Mouse (Mus musculus): ENCODE data around the gene Nemf. TPM values are rescaled to one million over a fixed set of nuclear protein-coding genes. Genes with fewer than 3 reads are reported as not detected.
"Not testable (repeated sequence)": the region's sequence is repeated elsewhere in the genome, so short reads cannot be mapped to it uniquely, and the experiment has no call there.

The Nemf gene
- polyA plus RNA-seq, 1 experiment from 2014 or later = 41.9 TPM

DNA sequence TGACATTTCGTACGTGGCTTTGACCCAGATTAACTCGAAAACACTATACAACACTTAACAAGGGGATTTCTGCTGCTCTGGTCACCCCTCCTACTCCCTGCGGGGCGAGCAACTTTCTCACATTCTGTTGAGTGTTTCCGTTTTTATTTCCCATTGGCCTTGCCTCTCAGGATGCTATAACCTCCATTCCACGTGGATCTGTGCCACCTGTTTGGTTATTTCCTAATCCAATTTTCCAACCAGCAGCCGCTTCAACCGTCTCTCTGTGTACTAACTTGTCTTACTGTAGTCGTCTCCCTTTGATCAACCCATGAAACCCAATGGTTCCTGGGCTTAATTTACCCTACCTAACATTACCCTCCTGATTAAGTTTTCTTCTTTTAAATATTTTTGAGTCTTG lies 36.1 kb upstream of the Nemf start:
- H3K27ac ChIP-seq (ENCODE audit: low read depth, low read length) = no peak overlapping the region
- H3K4me1 ChIP-seq (replicated peaks; ENCODE audit: control insufficient read depth, insufficient read depth, low read length) = no peaks in the 10 kb centered on the region
- no peak overlapping the region for H3K4me3 ChIP-seq (ENCODE audit: low read depth, low read length)
- H3K36me3 ChIP-seq (ENCODE audit: control insufficient read depth, insufficient read depth) = no peaks in the 10 kb centered on the region
- no peak for ATAC-seq
- no peak overlapping the region for H3K4me2 ChIP-seq (replicated peaks; ENCODE audit: low read depth)
- no peaks in the 10 kb centered on the region for H3K27me3 ChIP-seq (replicated peaks; ENCODE audit: control insufficient read depth, insufficient read depth, low read length)
- no peaks in the 10 kb centered on the region for H3K9me3 ChIP-seq (ENCODE audit: control insufficient read depth)
- WGBS = 77% methylated on average over 10 of the region's 10 CpGs
- no peak overlapping the region for H3K9ac ChIP-seq (ENCODE audit: low read depth, low read length)
- TF ChIP-seq CTCF (IDR thresholded peaks at IDR 0.05; ENCODE audit: low read depth) = no peak

DNA sequence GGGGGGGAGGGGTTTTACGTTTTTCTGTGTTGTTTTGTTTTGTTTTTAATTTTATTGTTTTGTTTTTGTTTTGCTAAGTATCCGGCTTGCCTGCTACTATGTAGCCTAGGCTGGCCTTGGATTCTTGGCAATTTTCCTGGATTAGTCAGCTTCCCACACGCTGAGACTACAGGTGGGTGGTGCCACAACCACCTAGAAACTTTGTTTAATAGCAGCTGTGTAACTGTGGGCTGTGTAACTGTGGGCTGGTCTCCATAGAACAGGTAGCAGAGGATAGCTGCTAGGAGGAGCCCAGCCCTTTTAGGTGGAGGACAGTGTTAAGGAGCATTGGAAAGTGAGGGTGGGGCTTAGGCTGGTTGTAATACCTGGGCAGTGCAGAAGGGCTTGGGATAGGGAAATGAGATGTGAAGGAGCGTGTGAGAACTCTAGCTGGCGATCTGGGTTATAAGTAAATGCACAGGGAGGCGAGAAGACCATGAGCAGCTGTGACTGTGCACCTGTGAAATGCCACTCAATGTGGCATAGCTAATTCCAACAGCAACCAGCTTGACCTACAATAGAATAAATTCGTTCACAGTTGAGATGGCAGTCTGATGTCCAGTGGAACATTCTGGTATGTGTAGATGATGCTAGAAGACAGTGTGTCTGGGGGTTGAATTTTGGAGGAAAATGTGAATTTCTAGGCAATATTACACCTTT lies 33.2 kb upstream of the Nemf start:
- no peaks in the 10 kb centered on the region for H3K27me3 ChIP-seq (replicated peaks; ENCODE audit: control insufficient read depth, insufficient read depth, low read length)
- H3K27ac ChIP-seq (ENCODE audit: low read depth, low read length) = no peak overlapping the region
- no peak overlapping the region for H3K4me3 ChIP-seq (ENCODE audit: low read depth, low read length)
- H3K9ac ChIP-seq (ENCODE audit: low read depth, low read length) = no peak overlapping the region
- H3K36me3 ChIP-seq (ENCODE audit: control insufficient read depth, insufficient read depth) = no peaks in the 10 kb centered on the region
- no peak for ATAC-seq
- TF ChIP-seq CTCF (IDR thresholded peaks at IDR 0.05; ENCODE audit: low read depth) = no peak
- WGBS = 71% methylated on average over 7 of the region's 7 CpGs
- no peaks in the 10 kb centered on the region for H3K9me3 ChIP-seq (ENCODE audit: control insufficient read depth)
- no peaks in the 10 kb centered on the region for H3K4me1 ChIP-seq (replicated peaks; ENCODE audit: control insufficient read depth, insufficient read depth, low read length)
- no peak overlapping the region for H3K4me2 ChIP-seq (replicated peaks; ENCODE audit: low read depth)

DNA sequence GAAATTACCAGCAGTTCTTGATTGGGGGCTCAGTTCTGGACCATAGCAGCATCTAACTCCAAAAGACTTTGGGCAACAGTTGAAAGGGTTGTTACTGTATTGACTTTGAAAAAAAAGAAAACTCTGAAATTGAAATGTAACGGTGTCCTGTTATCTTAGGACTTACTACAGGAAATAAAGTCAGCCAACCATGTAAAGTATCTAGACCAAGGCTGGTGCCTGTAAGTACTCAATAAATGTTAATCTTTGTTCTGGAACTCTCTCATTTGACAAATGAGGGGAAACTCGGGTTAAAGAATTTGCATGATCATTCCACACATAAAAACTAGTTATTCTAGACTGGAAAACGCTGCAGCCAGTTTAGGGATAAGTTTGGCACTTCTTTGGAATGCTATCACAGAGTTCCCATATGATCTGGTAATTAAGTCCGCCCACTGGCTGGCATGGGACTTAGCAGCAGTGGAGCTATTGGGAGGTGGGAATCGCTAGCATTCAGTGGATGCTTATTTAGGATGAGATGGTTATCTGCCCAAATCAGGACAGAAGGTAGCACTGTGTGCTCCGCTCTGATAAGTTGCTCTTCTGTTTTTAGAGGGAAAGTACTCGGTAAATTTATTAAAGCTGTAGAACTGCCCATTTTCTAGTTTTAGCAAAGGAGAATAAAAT lies 32.4 kb upstream of the Nemf start:
- Histone ChIP-seq H3K9ac (ENCODE audit: low read depth, low read length) (no peak overlapping the region), H3K4me1 (replicated peaks; ENCODE audit: control insufficient read depth, insufficient read depth, low read length) (no peaks in the 10 kb centered on the region), H3K27ac (ENCODE audit: low read depth, low read length) (no peak overlapping the region), H3K4me2 (replicated peaks; ENCODE audit: low read depth) (no peak overlapping the region), H3K9me3 (ENCODE audit: control insufficient read depth) (no peaks in the 10 kb centered on the region), H3K36me3 (ENCODE audit: control insufficient read depth, insufficient read depth) (no peaks in the 10 kb centered on the region), H3K4me3 (ENCODE audit: low read depth, low read length) (no peak overlapping the region), H3K27me3 (replicated peaks; ENCODE audit: control insufficient read depth, insufficient read depth, low read length) (no peaks in the 10 kb centered on the region)
- no peak for TF ChIP-seq CTCF (IDR thresholded peaks at IDR 0.05; ENCODE audit: low read depth)
- WGBS = 69% methylated on average over 7 of the region's 7 CpGs
- ATAC-seq = no peak

DNA sequence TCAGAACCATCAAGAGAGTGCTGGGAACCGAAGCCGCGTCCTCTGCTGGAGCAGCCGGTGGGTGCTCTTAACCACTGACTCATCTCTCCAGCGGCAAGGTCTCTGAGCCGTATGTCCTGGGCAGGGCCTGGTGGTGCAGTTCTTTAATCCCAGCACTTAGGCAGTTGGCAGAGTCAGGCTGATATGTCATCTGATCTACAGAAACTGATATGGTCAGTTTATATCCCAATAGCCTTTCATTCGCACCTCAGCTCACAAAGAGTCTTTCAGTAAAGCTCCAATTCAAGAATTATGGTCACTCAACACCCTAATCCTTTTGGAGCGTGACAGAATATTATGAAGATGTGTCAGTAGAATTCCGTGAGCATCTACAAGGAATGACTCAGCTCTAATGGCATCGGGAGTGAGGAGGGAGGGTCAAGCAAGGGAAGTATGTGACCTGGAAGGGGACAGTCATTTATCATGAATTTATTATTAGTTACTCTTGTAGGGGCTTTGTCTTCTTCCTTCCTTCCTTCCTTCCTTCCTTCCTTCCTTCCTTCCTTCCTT lies 31.4 kb upstream of the Nemf start:
- H3K4me1 ChIP-seq (replicated peaks; ENCODE audit: control insufficient read depth, insufficient read depth, low read length) = no peaks in the 10 kb centered on the region
- H3K36me3 ChIP-seq (ENCODE audit: control insufficient read depth, insufficient read depth) = no peaks in the 10 kb centered on the region
- no peaks in the 10 kb centered on the region for H3K9me3 ChIP-seq (ENCODE audit: control insufficient read depth)
- no peaks in the 10 kb centered on the region for H3K27me3 ChIP-seq (replicated peaks; ENCODE audit: control insufficient read depth, insufficient read depth, low read length)
- 96% methylated on average over 10 of the region's 10 CpGs for WGBS
- TF ChIP-seq CTCF (IDR thresholded peaks at IDR 0.05; ENCODE audit: low read depth) = no peak
- H3K4me2 ChIP-seq (replicated peaks; ENCODE audit: low read depth) = no peak overlapping the region
- H3K4me3 ChIP-seq (ENCODE audit: low read depth, low read length) = no peak overlapping the region
- ATAC-seq = no peak
- H3K9ac ChIP-seq (ENCODE audit: low read depth, low read length) = no peak overlapping the region
- no peak overlapping the region for H3K27ac ChIP-seq (ENCODE audit: low read depth, low read length)

DNA sequence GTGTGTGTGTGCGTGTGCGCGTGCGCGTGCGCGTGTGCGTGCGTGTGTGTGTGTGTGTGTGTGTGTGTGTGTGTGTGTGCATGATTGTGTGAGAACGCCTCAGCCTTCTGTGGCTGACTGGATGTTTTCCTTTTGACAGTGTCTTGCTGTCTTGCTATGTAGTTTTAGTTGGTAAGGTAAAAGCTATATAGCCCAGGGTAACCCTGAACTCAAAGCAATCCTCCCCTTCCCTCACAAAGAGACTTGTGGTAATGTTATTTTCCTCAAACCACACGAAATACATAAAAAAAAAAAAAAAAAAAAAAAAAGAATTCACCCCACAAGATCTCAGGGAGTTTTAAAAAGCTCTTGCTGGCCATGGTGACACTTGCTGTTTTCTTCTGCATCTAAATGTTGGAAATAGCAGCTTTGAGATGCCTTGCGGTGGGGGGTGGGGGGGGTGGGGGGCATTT lies 29.3 kb upstream of the Nemf start:
- H3K4me3 ChIP-seq (ENCODE audit: low read depth, low read length); H3K27ac ChIP-seq (ENCODE audit: low read depth, low read length); H3K36me3 ChIP-seq (ENCODE audit: control insufficient read depth, insufficient read depth); H3K9ac ChIP-seq (ENCODE audit: low read depth, low read length); H3K4me1 ChIP-seq (replicated peaks; ENCODE audit: control insufficient read depth, insufficient read depth, low read length); H3K27me3 ChIP-seq (replicated peaks; ENCODE audit: control insufficient read depth, insufficient read depth, low read length); ATAC-seq; H3K4me2 ChIP-seq (replicated peaks; ENCODE audit: low read depth); H3K9me3 ChIP-seq (ENCODE audit: control insufficient read depth): not testable (repeated sequence)
- WGBS = 80% methylated on average over 12 of the region's 12 CpGs

DNA sequence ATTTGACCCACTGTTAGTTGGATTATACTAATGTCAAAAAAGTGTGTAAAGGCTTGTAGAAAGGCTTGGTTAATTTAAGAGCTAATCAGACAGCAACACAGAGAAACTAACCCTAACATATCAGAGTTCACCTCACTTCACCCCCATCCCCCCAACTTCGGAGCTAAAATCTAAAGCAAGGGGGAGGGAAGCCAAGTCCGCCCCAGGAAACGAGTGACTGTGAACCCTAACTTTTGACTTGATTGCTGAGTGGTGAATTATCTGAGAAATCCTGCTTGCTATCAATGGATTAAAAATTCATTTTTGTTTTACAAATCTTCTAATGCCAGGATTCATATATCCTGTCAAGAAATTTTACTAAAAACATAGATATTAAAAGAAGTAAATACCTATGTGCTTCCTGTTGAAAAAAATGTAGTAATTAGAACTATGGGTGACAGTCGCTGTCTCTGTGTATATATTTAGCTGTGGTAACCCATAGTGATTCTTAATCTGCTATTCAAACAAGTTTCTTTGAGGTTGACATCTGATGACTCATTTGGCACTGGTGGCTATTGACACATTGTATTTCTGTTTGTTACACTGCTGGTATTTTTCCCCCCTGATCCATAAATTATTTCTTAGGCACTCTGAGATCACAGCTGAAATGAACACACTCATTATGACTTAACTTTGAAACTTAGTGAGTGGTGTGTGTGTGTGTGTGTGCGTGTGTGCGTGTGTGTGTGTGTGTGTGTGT lies 28.7 kb upstream of the Nemf start:
- Histone ChIP-seq H3K4me3 (ENCODE audit: low read depth, low read length) (no peak overlapping the region), H3K9ac (ENCODE audit: low read depth, low read length) (no peak overlapping the region), H3K27ac (ENCODE audit: low read depth, low read length) (no peak overlapping the region), H3K36me3 (ENCODE audit: control insufficient read depth, insufficient read depth) (no peaks in the 10 kb centered on the region), H3K27me3 (replicated peaks; ENCODE audit: control insufficient read depth, insufficient read depth, low read length) (no peaks in the 10 kb centered on the region), H3K4me2 (replicated peaks; ENCODE audit: low read depth) (no peak overlapping the region), H3K9me3 (ENCODE audit: control insufficient read depth) (no peaks in the 10 kb centered on the region), H3K4me1 (replicated peaks; ENCODE audit: control insufficient read depth, insufficient read depth, low read length) (no peaks in the 10 kb centered on the region)
- WGBS = 75% methylated on average over 6 of the region's 6 CpGs
- ATAC-seq = no peak
- TF ChIP-seq CTCF (IDR thresholded peaks at IDR 0.05; ENCODE audit: low read depth) = no peak

Data from intestine, postnatal 0 days (tissue).